Mouse (Mus musculus) cortical plate, adult 2 months (tissue): ENCODE measurements around the gene Gnb5. TPM values are rescaled to one million over a fixed set of nuclear protein-coding genes. Genes with fewer than 3 reads are reported as not detected.

Experiments used
- H3K27ac ChIP-seq: fragments of 200-500 bp; 2 replicates; pipeline ENCODE4 v1.5.1; 2012; ENCODE audit warnings: low read length, control low read depth, inconsistent platforms; ENCODE audit not compliant: insufficient read depth
- H3K4me1 ChIP-seq: fragments of 200-500 bp; 2 replicates; pipeline ENCODE4 v1.6.1; 2011; ENCODE audit warnings: low read length; ENCODE audit not compliant: control insufficient read depth, insufficient read depth
- H3K4me3 ChIP-seq: fragments of 200-500 bp; 2 replicates; pipeline ENCODE4 v1.5.1; 2011; ENCODE audit warnings: mild to moderate bottlenecking, low read length, control low read depth; ENCODE audit not compliant: insufficient read depth
- CTCF ChIP-seq: fragments of 200-500 bp; IDR thresholded peaks from 2 replicates; pipeline ENCODE4 v1.5.1; 2011; ENCODE audit warnings: mild to moderate bottlenecking, control low read depth, low read length; ENCODE audit not compliant: insufficient read depth; ENCODE audit errors: extremely low read depth
- POLR2A ChIP-seq: fragments of 200-500 bp; IDR thresholded peaks from 2 replicates; pipeline ENCODE4 v1.6.1; 2011; ENCODE audit warnings: mild to moderate bottlenecking, low read length, control low read depth; ENCODE audit not compliant: insufficient read depth; ENCODE audit errors: extremely low read depth
- polyA plus RNA-seq: library from polyadenylated mRNA; depleted of rRNA; stranded (reverse); fragments of >200 nt; gene quantifications from 2 replicates; pipeline ENCODE4 v1.2.3, GENCODE M21; 2012; rRNA removed

Gene Gnb5
- polyA plus RNA-seq: 154 and 172 TPM in 2 replicates

DNA sequence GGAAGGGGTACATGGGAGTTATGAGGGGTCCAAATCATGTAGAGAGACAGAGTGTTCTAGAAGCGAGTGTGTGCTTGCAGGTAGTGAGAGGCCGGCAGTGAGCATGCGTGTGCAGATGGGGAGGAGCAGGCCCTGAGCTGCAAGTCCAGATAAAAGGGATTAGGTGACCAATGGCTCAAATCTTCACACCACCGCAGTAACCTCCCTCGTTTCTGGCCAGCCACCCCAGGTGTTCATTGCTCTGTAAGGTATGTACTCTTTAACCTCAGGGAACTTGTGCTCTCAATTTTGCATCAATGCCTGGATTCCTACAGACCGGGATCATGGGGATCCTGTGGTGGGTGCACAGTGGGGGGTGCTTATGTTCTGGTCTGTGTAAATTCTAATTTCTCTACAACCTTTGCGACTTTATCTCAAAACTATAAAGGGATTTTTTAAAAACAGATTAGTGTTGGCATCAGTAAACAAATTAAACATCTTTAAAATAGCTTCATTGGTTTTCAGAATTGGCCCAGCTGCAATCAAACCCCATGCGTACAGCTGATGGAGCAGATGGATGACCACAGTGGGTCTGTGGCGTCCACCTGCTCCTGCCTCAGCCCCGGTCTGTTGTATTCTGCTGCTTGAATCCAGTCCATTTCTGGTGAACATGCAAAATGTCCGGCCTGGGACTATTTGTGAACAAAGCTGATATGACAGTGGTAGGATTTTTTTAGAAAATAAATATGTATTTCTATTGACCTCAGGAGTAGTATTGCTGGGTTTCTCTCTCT, at the start of gene Gnb5:
Gene Gnb5, plus strand, starts transcription at position 163 of the 773 bp plus-strand sequence.
- H3K4me3 ChIP-seq: no peak within 1 kb of the TSS
- H3K27ac ChIP-seq: no peak within 1 kb of the TSS
- H3K4me1 ChIP-seq: no peaks in the 10 kb centered on the region
- no peak for TF ChIP-seq POLR2A
- TF ChIP-seq CTCF: no peak

DNA sequence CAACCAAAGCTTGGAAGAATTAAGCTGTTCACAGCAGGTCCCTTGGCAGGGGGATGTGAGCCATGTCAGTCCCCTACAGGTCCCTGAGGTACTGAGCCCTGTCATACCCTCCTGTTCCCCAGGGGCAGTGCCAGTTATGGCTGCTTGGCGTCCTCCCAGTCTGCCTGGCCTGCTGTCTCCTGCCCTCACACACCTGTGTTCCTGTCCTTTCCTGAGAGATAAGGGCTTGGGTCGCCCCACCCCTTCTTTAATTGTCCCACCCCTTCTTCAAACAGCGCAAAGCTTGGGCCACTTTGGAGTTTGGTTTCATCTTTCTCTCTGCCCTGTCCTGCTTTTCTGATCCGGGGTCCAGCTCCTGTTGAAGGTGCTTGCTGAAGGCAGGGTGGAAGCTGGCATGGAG, 47.3 kb upstream of the Gnb5 start:
- Histone ChIP-seq H3K27ac (no peak overlapping the region), H3K4me3 (no peak overlapping the region), H3K4me1 (peaks cover 11% of the 10 kb centered on the region)
- TF ChIP-seq POLR2A: no peak
- TF ChIP-seq CTCF: no peak

DNA sequence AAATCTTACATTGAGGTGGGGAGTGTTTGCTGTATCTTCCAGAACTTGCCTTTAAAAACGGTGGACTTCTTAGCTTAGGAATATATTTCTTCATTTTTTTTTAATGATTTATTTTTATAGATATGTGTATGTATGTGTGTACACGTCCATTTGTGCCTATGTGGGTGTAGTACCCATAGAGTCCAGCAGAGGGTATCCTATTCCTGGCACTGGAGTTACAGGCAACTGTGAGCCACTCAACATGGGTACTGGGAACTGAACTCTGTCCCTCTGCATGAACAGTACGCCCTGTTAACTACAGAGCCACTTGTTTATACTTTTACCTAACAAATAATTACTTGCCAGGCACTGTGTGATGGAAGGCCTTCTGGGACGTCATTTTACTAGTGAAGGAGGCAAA, 46.4 kb upstream of the Gnb5 start:
- H3K4me1 ChIP-seq: peaks cover 7% of the 10 kb centered on the region
- H3K27ac ChIP-seq: no peak overlapping the region
- no peak for TF ChIP-seq POLR2A
- TF ChIP-seq CTCF: no peak
- no peak overlapping the region for H3K4me3 ChIP-seq

DNA sequence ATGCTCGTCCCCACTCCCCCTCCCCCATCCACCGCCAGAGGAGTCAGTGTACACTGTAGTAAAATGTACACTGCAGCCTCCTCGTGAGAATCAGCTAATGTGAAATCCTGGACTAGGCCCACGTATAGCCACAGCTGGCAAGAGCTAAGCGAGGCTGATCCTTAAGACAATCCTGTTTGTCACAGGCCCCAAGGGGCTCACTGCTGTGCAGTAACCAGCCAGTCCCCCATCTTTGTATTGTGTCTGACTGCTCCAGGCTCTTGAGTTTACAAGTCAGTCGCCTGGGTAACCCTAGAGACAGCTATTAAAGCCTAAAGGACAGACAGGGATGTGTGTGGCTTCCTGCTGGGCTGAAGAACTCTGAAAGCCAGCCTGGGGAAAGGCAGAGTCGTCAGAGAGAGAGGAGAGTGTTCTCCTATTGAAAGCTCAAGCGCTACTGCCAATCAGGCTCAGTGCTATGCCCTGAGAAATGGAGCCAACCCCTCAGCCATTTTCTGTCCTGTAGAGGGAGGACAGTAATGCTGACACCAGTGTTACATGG, 44.7 kb upstream of the Gnb5 start:
- TF ChIP-seq CTCF (no peak), POLR2A (no peak)
- H3K27ac ChIP-seq: no peak overlapping the region
- H3K4me3 ChIP-seq: no peak overlapping the region
- no peaks in the 10 kb centered on the region for H3K4me1 ChIP-seq

DNA sequence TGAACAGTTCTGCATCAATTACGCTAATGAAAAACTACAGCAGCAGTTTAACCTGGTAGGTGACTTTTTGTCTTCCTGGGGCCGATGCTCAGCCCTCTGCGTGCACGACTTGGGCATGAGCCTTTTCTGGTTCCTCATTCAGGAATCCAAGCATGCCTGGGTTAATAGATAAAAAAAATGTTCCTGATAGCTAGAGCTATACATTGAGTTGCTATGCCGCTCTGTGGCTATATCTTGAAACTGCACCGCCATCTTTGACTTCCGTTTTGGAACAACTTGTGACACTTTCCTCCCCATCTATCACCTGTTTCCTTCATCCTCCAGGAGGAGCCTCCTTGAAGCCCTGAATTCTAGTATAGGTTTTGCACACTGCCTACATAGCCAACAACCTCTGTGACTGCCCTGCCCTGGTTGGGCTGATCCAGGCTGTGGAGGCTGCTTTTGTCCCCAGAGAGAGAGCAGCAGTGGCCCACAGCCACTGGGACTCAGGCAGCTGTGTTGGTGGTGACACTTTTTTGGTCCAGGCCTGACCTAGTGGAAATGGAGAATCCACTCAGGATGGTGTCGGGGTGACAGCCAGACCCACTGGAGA, 43.8 kb upstream of the Gnb5 start:
- TF ChIP-seq POLR2A (no peak), CTCF (peak; percentile 65; the same call in 1 of the 2 replicates)
- H3K4me3 ChIP-seq: no peak overlapping the region
- no peak overlapping the region for H3K27ac ChIP-seq
- no peaks in the 10 kb centered on the region for H3K4me1 ChIP-seq

DNA sequence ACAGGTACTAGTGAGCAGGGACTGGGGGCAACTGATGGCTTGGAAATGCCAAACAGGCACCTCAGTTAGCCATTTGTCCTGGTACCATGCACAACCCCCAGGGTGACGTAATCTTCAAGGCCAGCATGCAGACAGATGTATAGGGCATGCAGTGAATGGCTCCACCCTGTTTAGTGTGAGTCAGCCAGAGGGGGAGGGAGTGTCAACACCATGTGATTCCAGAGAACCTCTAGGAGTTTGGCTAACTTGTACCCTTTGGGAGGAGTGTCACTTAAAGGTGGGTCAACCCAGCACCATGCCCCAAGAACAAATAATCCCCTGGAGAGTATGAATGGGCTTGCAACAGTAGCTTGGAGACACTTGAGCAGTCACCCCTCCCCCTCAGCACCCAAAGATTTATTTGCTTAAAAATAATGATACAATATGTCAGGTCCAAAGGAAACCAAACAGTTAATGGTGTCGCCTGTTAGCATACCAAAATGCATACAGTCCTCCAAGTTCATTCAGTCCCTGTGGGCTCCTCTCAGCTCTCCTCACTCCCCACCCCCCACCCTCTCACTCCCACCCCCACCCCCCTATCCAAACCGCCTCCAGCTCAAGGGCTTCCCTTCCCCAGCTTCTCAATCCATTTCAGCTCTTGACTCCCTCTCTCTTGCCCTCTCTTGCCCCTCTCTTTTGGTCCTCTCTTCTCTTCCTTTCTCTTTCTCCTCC, 41.9 kb upstream of the Gnb5 start:
- Histone ChIP-seq H3K27ac (no peak overlapping the region), H3K4me1 (no peaks in the 10 kb centered on the region), H3K4me3 (no peak overlapping the region)
- TF ChIP-seq CTCF: no peak
- no peak for TF ChIP-seq POLR2A

DNA sequence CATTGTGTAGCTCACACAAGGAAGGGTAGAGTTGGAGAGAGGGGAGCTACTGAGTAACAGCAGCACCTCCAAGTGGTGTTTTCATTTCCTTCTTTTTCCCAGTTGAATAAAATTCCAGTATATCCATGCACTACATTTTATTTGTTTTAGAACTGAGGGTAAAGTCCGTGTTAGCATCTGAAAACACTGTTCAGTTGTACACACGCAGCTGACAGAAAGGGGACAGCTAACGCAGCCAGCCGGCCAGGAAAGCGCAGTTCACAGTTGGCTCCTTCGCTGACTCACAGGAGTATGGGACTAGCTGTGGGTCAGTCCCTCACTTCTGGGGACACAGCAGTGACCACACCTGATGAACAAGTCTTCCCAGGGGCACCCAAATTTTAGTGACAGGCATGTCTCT, 38.9 kb upstream of the Gnb5 start:
- Histone ChIP-seq H3K27ac (no peak overlapping the region), H3K4me1 (no peaks in the 10 kb centered on the region), H3K4me3 (no peak overlapping the region)
- TF ChIP-seq CTCF: no peak
- TF ChIP-seq POLR2A: no peak

DNA sequence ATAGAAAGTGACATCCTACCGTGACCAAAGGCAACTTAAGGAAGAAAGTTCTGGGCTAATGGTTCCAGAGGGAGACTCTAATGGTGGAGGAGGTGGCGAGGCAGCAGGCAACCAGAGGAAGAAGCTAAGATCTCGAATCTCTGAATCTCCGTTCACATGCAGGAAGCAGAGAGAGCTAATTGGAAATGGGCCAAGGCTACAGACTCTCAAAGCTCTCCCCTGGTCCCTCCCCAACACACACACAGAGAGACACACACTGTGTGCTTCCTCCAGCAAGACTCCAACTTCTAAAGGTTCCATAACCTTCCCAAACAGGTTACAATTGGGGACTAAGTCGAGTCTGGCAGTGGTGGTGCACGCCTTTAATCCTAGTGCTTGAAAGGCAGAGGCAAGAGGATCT, 35.7 kb upstream of the Gnb5 start:
- H3K4me1 ChIP-seq: no peaks in the 10 kb centered on the region
- TF ChIP-seq CTCF: no peak
- TF ChIP-seq POLR2A: no peak
- H3K27ac ChIP-seq: no peak overlapping the region
- H3K4me3 ChIP-seq: no peak overlapping the region

DNA sequence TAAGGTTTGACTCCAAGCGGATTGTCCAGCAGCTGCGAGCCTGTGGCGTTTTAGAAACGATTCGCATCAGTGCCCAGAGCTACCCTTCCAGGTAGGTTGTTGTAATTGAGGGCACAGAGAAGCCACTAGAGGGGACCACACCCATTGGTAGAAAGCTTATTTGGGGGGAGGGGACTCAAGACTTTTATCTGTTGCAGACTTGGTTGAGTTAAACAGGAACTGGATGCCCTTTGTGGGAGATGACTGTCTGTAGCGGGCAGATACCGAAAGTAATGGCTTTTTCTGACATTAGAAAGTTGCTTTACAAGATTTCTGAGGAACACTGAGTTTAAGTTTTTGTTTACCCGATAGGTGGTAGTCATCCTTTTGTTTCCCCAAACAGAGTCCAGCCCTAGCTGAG, 34.5 kb upstream of the Gnb5 start:
- Histone ChIP-seq H3K27ac (no peak overlapping the region), H3K4me1 (no peaks in the 10 kb centered on the region), H3K4me3 (no peak overlapping the region)
- TF ChIP-seq CTCF: no peak
- no peak for TF ChIP-seq POLR2A

DNA sequence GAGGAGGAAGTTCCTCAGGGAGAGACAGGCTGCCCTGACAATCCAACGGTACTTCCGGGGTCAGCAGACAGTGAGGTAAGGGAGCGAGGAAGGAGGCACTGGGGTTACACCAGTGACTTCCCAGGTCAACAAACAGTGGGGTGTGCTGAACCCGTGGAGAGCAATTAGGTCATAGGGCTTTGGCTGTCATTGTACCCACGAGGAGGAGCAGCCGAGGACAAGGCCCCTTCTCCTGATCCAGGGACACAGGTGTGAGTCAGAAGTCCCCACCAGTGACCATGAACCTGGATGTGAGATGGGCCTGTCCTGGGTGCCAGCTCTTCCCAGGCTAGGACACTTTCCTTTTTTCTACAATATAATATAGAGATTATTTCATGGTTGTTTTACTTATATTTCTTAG, 32.4 kb upstream of the Gnb5 start:
- no peak overlapping the region for H3K27ac ChIP-seq
- no peaks in the 10 kb centered on the region for H3K4me1 ChIP-seq
- H3K4me3 ChIP-seq: no peak overlapping the region
- TF ChIP-seq CTCF (no peak), POLR2A (no peak)
